Mouse (Mus musculus): ENCODE results near the gene Med16. TPM values are rescaled to one million over a fixed set of nuclear protein-coding genes. Genes with fewer than 3 reads are reported as not detected.
"Not testable (repeated sequence)": the region's sequence is repeated elsewhere in the genome, so short reads cannot be mapped to it uniquely, and the experiment has no call there.

Med16 gene
- polyA plus RNA-seq, 1 experiment from 2014 or later, result 55.3 TPM

- H3K27me3 ChIP-seq, result no peaks in the 10 kb centered on the region
- H3K9ac ChIP-seq, result peak within 1 kb of the TSS; percentile 64; the same call in 1 of the 2 replicates
- H3K27ac ChIP-seq, result peak within 1 kb of the TSS; percentile 98
- 0 out of 2 replicates have a peak within 1 kb of the TSS, but pooled peaks have one; percentile 53 for H3K4me2 ChIP-seq
- 95% methylated on average over 4 of the region's 4 CpGs for WGBS
- ATAC-seq (ENCODE audit: low FRiP score), result no peak
- H3K36me3 ChIP-seq, result peaks cover 43% of the 10 kb centered on the region
- no peaks in the 10 kb centered on the region for H3K9me3 ChIP-seq
- H3K4me1 ChIP-seq (replicated peaks), result peaks cover 32% of the 10 kb centered on the region
- peak within 1 kb of the TSS; percentile 22; the same call in 1 of the 2 replicates for H3K4me3 ChIP-seq
Observed at GRCm38 (mm10) chr10:79910556-79910955, 1.8 kb upstream of the Med16 start, which contains the start of gene Gm26602. Gene Gm26602, plus strand, starts transcription at chr10:79910856.

- ATAC-seq (ENCODE audit: low FRiP score), result peak; percentile 50
- H3K27me3 ChIP-seq, result no peaks in the 10 kb centered on the region
- peak overlapping the region; percentile 63 for H3K4me3 ChIP-seq
- peak overlapping the region; percentile 98 for H3K27ac ChIP-seq
- H3K36me3 ChIP-seq, result peaks cover 54% of the 10 kb centered on the region
- H3K9me3 ChIP-seq, result no peaks in the 10 kb centered on the region
- peaks cover 20% of the 10 kb centered on the region for H3K4me1 ChIP-seq (replicated peaks)
- WGBS, result 25% methylated on average over 14 of the region's 14 CpGs
- H3K9ac ChIP-seq, result peak overlapping the region; percentile 64
- H3K4me2 ChIP-seq, result peak overlapping the region; percentile 53
Observed at GRCm38 (mm10) chr10:79909092-79909922, 584 bp upstream of the Med16 start.

GRCm38 (mm10) chr10:79907415-79907814 lies 1.3 kb downstream of the Med16 start:
- Histone ChIP-seq H3K4me3 (no peak overlapping the region), H3K27me3 (0 out of 2 replicates have a peak, but pooled peaks cover 5% of the 10 kb centered on the region), H3K27ac (no peak overlapping the region), H3K9ac (no peak overlapping the region), H3K9me3 (no peaks in the 10 kb centered on the region), H3K4me1 (replicated peaks) (peaks cover 14% of the 10 kb centered on the region), H3K4me2 (no peak overlapping the region), H3K36me3 (peaks cover 64% of the 10 kb centered on the region)
- no peak for ATAC-seq (ENCODE audit: low FRiP score)
- WGBS, result 94% methylated on average over 10 of the region's 10 CpGs

- peaks cover 60% of the 10 kb centered on the region for H3K36me3 ChIP-seq
Observed at GRCm38 (mm10) chr10:79906712-79907111, 2.0 kb downstream of the Med16 start.

GRCm38 (mm10) chr10:79900951-79901410 lies 7.7 kb downstream of the Med16 start:
- peak overlapping the region; percentile 58; the same call in 1 of the 2 replicates for H3K27ac ChIP-seq
- no peak overlapping the region for H3K4me2 ChIP-seq
- H3K36me3 ChIP-seq, result peaks cover 70% of the 10 kb centered on the region
- peaks cover 29% of the 10 kb centered on the region for H3K27me3 ChIP-seq
- H3K4me3 ChIP-seq, result no peak overlapping the region
- ATAC-seq (ENCODE audit: low FRiP score), result peak; percentile 65
- no peaks in the 10 kb centered on the region for H3K9me3 ChIP-seq
- H3K4me1 ChIP-seq (replicated peaks), result peaks cover 12% of the 10 kb centered on the region
- WGBS, result 14% methylated on average over 2 of the region's 2 CpGs
- H3K9ac ChIP-seq, result peak overlapping the region; percentile 7

More at GRCm38 (mm10) chr10:79906712-79907111, 2.0 kb downstream of the Med16 start:
- ATAC-seq (ENCODE audit: low FRiP score), result no peak
- 97% methylated on average over 9 of the region's 9 CpGs for whole genome bisulfite sequencing
- Histone ChIP-seq H3K9me3 (no peaks in the 10 kb centered on the region), H3K9ac (0 out of 2 replicates have a peak overlapping the region, but pooled peaks have one; percentile 5), H3K27ac (no peak overlapping the region), H3K4me3 (no peak overlapping the region), H3K4me1 (replicated peaks) (peaks cover 14% of the 10 kb centered on the region), H3K27me3 (0 out of 2 replicates have a peak, but pooled peaks cover 5% of the 10 kb centered on the region), H3K4me2 (no peak overlapping the region)

GRCm38 (mm10) chr10:79897316-79898245 lies 11.1 kb downstream of the Med16 start:
- no peak for ATAC-seq (ENCODE audit: low FRiP score)
- Histone ChIP-seq H3K4me2 (no peak overlapping the region), H3K4me3 (no peak overlapping the region), H3K36me3 (peaks cover 59% of the 10 kb centered on the region), H3K9ac (peak overlapping the region; percentile 19; the same call in 1 of the 2 replicates), H3K4me1 (replicated peaks) (peaks cover 12% of the 10 kb centered on the region), H3K27me3 (peaks cover 24% of the 10 kb centered on the region), H3K27ac (no peak overlapping the region), H3K9me3 (no peaks in the 10 kb centered on the region)
- 51% methylated on average over 19 of the region's 20 CpGs for WGBS

- H3K4me3 ChIP-seq, result no peak overlapping the region
- no peaks in the 10 kb centered on the region for H3K9me3 ChIP-seq
- no peak overlapping the region for H3K4me2 ChIP-seq
- no peak overlapping the region for H3K27ac ChIP-seq
- WGBS, result 89% methylated on average over 13 of the region's 13 CpGs
- H3K4me1 ChIP-seq (replicated peaks), result peaks cover 12% of the 10 kb centered on the region
- H3K9ac ChIP-seq, result no peak overlapping the region
- H3K27me3 ChIP-seq, result peaks cover 24% of the 10 kb centered on the region
- H3K36me3 ChIP-seq, result peaks cover 55% of the 10 kb centered on the region
- ATAC-seq (ENCODE audit: low FRiP score), result no peak
Observed at GRCm38 (mm10) chr10:79896814-79897213, 11.9 kb downstream of the Med16 start.

GRCm38 (mm10) chr10:79896306-79896705 lies 12.4 kb downstream of the Med16 start:
- Histone ChIP-seq H3K36me3 (peaks cover 55% of the 10 kb centered on the region), H3K27me3 (peaks cover 27% of the 10 kb centered on the region)

GRCm38 (mm10) chr10:79892451-79893118 lies 16.1 kb downstream of the Med16 start:
- H3K4me2 ChIP-seq; H3K4me3 ChIP-seq; H3K9me3 ChIP-seq; H3K27ac ChIP-seq; H3K9ac ChIP-seq; H3K4me1 ChIP-seq (replicated peaks): not testable (repeated sequence)
- peaks cover 26% of the 10 kb centered on the region for H3K27me3 ChIP-seq
- peak; percentile 22; the same call in 1 of the 2 replicates for ATAC-seq (ENCODE audit: low FRiP score)
- 47% methylated on average over 22 of the region's 22 CpGs for WGBS
- H3K36me3 ChIP-seq, result peaks cover 38% of the 10 kb centered on the region

More at GRCm38 (mm10) chr10:79896306-79896705, 12.4 kb downstream of the Med16 start:
- H3K4me1 ChIP-seq (replicated peaks), result peaks cover 10% of the 10 kb centered on the region
- H3K9ac ChIP-seq, result no peak overlapping the region
- no peak for ATAC-seq (ENCODE audit: low FRiP score)
- H3K4me2 ChIP-seq, result no peak overlapping the region
- no peak overlapping the region for H3K4me3 ChIP-seq
- 92% methylated on average over 16 of the region's 16 CpGs for WGBS
- H3K27ac ChIP-seq, result no peak overlapping the region
- no peaks in the 10 kb centered on the region for H3K9me3 ChIP-seq

GRCm38 (mm10) chr10:79890670-79891069 lies 18.1 kb downstream of the Med16 start, which contains the start of gene Cfd:
Gene Cfd, plus strand, starts transcription at chr10:79890853.
- no peak within 1 kb of the TSS for H3K4me3 ChIP-seq
- H3K9ac ChIP-seq, result no peak within 1 kb of the TSS
- peaks cover 19% of the 10 kb centered on the region for H3K36me3 ChIP-seq
- no peaks in the 10 kb centered on the region for H3K4me1 ChIP-seq (replicated peaks)
- peaks cover 18% of the 10 kb centered on the region for H3K27me3 ChIP-seq
- WGBS, result 42% methylated on average over 5 of the region's 5 CpGs
- no peak for ATAC-seq (ENCODE audit: low FRiP score)
- no peaks in the 10 kb centered on the region for H3K9me3 ChIP-seq
- no peak within 1 kb of the TSS for H3K27ac ChIP-seq
- no peak within 1 kb of the TSS for H3K4me2 ChIP-seq

GRCm38 (mm10) chr10:79889386-79889785 lies 19.3 kb downstream of the Med16 start:
- no peak for ATAC-seq (ENCODE audit: low FRiP score)
- Histone ChIP-seq H3K9ac (no peak overlapping the region), H3K4me2 (no peak overlapping the region), H3K9me3 (no peaks in the 10 kb centered on the region), H3K27ac (no peak overlapping the region), H3K36me3 (peaks cover 8% of the 10 kb centered on the region), H3K4me3 (no peak overlapping the region), H3K4me1 (replicated peaks) (no peaks in the 10 kb centered on the region), H3K27me3 (peaks cover 18% of the 10 kb centered on the region)
- WGBS, result 79% methylated on average over 2 of the region's 2 CpGs
